Mouse (Mus musculus) heart, embryonic 14.5 days (tissue): ENCODE measurements around the gene Birc6. TPM values are rescaled to one million over a fixed set of nuclear protein-coding genes. Genes with fewer than 3 reads are reported as not detected.

ENCODE experiments used
- ATAC-seq: fragments of 200-750 bp; cut with Nextera tagmentation; 2 replicates; pipeline ENCODE4 v1.8.0; 2017; ENCODE audit warnings: low read depth, moderate TSS enrichment; ENCODE audit not compliant: insufficient number of reproducible peaks, insufficient read depth, low FRiP score
- H3K27ac ChIP-seq, 2 experiments: fragments of 200-500 bp in 1 of 2; fragments of 300-500 bp in 1 of 2; sonication (generic) in 1 of 2; replicated peaks in 1 of 2; 2 replicates each; pipeline ENCODE4 v1.5.1; 2012 to 2014; ENCODE audit warnings: low read depth in 2 of 2, low read length in 2 of 2, control low read depth in 1 of 2, mild to moderate bottlenecking in 1 of 2, mixed read lengths in 1 of 2; ENCODE audit not compliant: control insufficient read depth in 1 of 2, insufficient read depth in 1 of 2
- H3K27me3 ChIP-seq: fragments of 300-500 bp; sonication (generic); 2 replicates; pipeline ENCODE4 v1.6.1; 2014; ENCODE audit warnings: mild to moderate bottlenecking, low read length, control low read depth; ENCODE audit not compliant: control insufficient read depth, insufficient read depth
- H3K36me3 ChIP-seq: fragments of 300-500 bp; sonication (generic); 2 replicates; pipeline ENCODE4 v1.6.1; 2014; ENCODE audit warnings: mild to moderate bottlenecking, control low read depth, low read length, mixed read lengths; ENCODE audit not compliant: control insufficient read depth, insufficient read depth
- H3K4me1 ChIP-seq, 2 experiments: fragments of 200-500 bp in 1 of 2; fragments of 300-500 bp in 1 of 2; sonication (generic) in 1 of 2; 2 replicates each; pipeline ENCODE4 v1.6.1; 2012 to 2014; ENCODE audit warnings: low read length in 2 of 2, control low read depth in 1 of 2, mixed read lengths in 1 of 2; ENCODE audit not compliant: control insufficient read depth in 2 of 2, insufficient read depth in 2 of 2
- H3K4me2 ChIP-seq: fragments of 300-500 bp; sonication (generic); 2 replicates; pipeline ENCODE4 v1.6.1; 2014; ENCODE audit warnings: mild to moderate bottlenecking, low read length
- H3K4me3 ChIP-seq, 2 experiments: fragments of 200-500 bp in 1 of 2; fragments of 300-500 bp in 1 of 2; sonication (generic) in 1 of 2; 2 replicates each; pipeline ENCODE4 v1.5.1; 2012 to 2014; ENCODE audit warnings: low read length in 2 of 2, mild to moderate bottlenecking in 2 of 2, control low read depth in 1 of 2, low read depth in 1 of 2, moderate library complexity in 1 of 2; ENCODE audit not compliant: control insufficient read depth in 1 of 2, insufficient read depth in 1 of 2
- H3K9ac ChIP-seq: fragments of 300-500 bp; sonication (generic); 2 replicates; pipeline ENCODE4 v1.6.1; 2014; ENCODE audit warnings: mild to moderate bottlenecking, low read length
- H3K9me3 ChIP-seq: fragments of 300-500 bp; sonication (generic); 2 replicates; pipeline ENCODE4 v1.6.1; 2016; ENCODE audit warnings: low read length, control low read depth; ENCODE audit not compliant: control insufficient read depth
- WGBS: fragments of 180-500 bp; shearing (Covaris S2); extraction: QIAGEN DNeasy Blood & Tissue Kit; methylation state at CpG from one replicate; pipeline ENCODE4 v1.1.7; 2014; 5-methylcytosine and 5-hydroxymethylcytosine counted together
- polyA plus RNA-seq: library from polyadenylated mRNA; unstranded; fragments of >200 nt; fragmentation: Nextera tagmentation; extraction: Ambion mirVana; gene quantifications from 2 replicates; pipeline ENCODE4 v1.2.1, GENCODE M21; 2014

The Birc6 gene
- polyA plus RNA-seq, 1 experiment from 2014 or later = 75.3 TPM

- H3K4me3 ChIP-seq = no peak overlapping the region
- 77% methylated on average over 1 of the region's 1 CpGs for WGBS
- H3K9ac ChIP-seq = no peak overlapping the region
- H3K27me3 ChIP-seq = no peaks in the 10 kb centered on the region
- H3K4me2 ChIP-seq = no peak overlapping the region
- no peaks in the 10 kb centered on the region for H3K9me3 ChIP-seq
- H3K27ac ChIP-seq = no peak overlapping the region
- no peaks in the 10 kb centered on the region for H3K4me1 ChIP-seq
- peaks cover 36% of the 10 kb centered on the region for H3K36me3 ChIP-seq
- ATAC-seq = no peak
Observed at GRCm38 (mm10) chr17:74570585-74570984, 42.5 kb downstream of the Birc6 start.

DNA sequence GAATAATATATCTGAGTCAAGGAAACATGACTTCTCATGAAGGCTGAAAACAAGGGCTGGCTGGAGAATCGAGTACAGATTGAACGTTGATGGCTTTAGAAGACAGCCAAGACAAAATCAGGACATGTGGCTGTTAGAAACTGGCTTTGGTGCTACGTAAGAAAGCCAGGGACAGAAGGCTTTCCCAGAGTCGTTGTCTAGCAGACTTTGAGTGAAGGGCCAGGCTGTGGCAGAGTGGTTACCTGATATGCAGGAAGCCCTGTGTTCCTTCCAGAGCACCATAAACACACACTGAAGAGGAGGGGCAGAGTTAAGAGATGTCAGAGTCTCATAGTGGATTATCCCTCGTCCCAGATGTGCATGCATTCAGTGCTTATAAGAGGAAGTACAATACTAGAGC is 49.1 kb downstream of the Birc6 start:
- Histone ChIP-seq H3K4me1 (no peaks in the 10 kb centered on the region), H3K4me2 (no peak overlapping the region), H3K36me3 (peaks cover 42% of the 10 kb centered on the region), H3K27me3 (no peaks in the 10 kb centered on the region), H3K9ac (no peak overlapping the region), H3K4me3 (no peak overlapping the region), H3K27ac (no peak overlapping the region), H3K9me3 (no peaks in the 10 kb centered on the region)
- ATAC-seq = no peak
- WGBS = 58% methylated on average over 5 of the region's 5 CpGs

GRCm38 (mm10) chr17:74579586-74579985 is 51.5 kb downstream of the Birc6 start:
- Histone ChIP-seq H3K36me3 (peaks cover 43% of the 10 kb centered on the region), H3K4me2 (no peak overlapping the region), H3K4me3 (no peak overlapping the region), H3K9ac (no peak overlapping the region), H3K27me3 (no peaks in the 10 kb centered on the region), H3K9me3 (no peaks in the 10 kb centered on the region), H3K4me1 (0 out of 4 replicates have a peak, but pooled peaks cover 2 to 3% of the 10 kb centered on the region in 2 experiments), H3K27ac (no peak overlapping the region)
- 95% methylated on average over 7 of the region's 7 CpGs for WGBS
- no peak for ATAC-seq

GRCm38 (mm10) chr17:74580738-74581137 is 52.6 kb downstream of the Birc6 start:
- Histone ChIP-seq H3K9ac (no peak overlapping the region), H3K4me3 (no peak overlapping the region), H3K4me2 (no peak overlapping the region), H3K27me3 (no peaks in the 10 kb centered on the region), H3K4me1 (0 out of 4 replicates have a peak, but pooled peaks cover 2 to 3% of the 10 kb centered on the region in 2 experiments), H3K9me3 (no peaks in the 10 kb centered on the region), H3K27ac (no peak overlapping the region), H3K36me3 (peaks cover 38% of the 10 kb centered on the region)
- no peak for ATAC-seq
- WGBS = 81% methylated on average over 1 of the region's 1 CpGs

GRCm38 (mm10) chr17:74586768-74587167 is 58.7 kb downstream of the Birc6 start:
- peaks cover 40% of the 10 kb centered on the region for H3K36me3 ChIP-seq
- H3K4me2 ChIP-seq = no peak overlapping the region
- H3K27me3 ChIP-seq = no peaks in the 10 kb centered on the region
- 96% methylated on average over 3 of the region's 3 CpGs for WGBS
- H3K4me3 ChIP-seq = no peak overlapping the region
- ATAC-seq = no peak
- H3K9ac ChIP-seq = no peak overlapping the region
- H3K27ac ChIP-seq = no peak overlapping the region
- H3K4me1 ChIP-seq = 0 out of 4 replicates have a peak, but pooled peaks cover 2 to 3% of the 10 kb centered on the region in 2 experiments
- no peaks in the 10 kb centered on the region for H3K9me3 ChIP-seq

- WGBS = 96% methylated on average over 9 of the region's 9 CpGs
- no peak for ATAC-seq
- no peak overlapping the region for H3K4me2 ChIP-seq
- no peaks in the 10 kb centered on the region for H3K9me3 ChIP-seq
- H3K27ac ChIP-seq = no peak overlapping the region
- H3K27me3 ChIP-seq = no peaks in the 10 kb centered on the region
- H3K4me1 ChIP-seq = no peaks in the 10 kb centered on the region
- no peak overlapping the region for H3K4me3 ChIP-seq
- peaks cover 80% of the 10 kb centered on the region for H3K36me3 ChIP-seq
- H3K9ac ChIP-seq = no peak overlapping the region
Observed at GRCm38 (mm10) chr17:74598908-74599307, 70.8 kb downstream of the Birc6 start.

DNA sequence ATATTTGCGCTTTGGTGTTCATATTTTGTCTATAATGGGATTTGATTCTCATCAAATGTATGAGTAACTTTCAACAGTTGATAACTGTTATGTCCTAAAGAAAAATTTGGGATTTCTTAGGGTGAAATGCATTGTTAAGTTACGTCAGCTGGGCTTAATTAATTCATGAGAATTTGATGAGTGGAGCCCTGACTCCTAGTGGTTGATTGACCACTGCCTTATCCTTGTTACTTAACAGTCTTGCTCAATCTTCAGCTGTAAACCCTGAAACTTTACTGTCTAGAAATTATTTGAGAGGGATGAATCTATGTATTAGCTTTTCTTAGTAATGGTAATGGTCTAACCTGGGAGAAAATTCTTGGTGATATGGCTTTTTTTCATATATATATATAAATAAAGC is 71.3 kb downstream of the Birc6 start:
- Histone ChIP-seq H3K4me1 (no peaks in the 10 kb centered on the region), H3K4me2 (no peak overlapping the region), H3K9me3 (no peaks in the 10 kb centered on the region), H3K27ac (no peak overlapping the region), H3K4me3 (no peak overlapping the region), H3K9ac (no peak overlapping the region), H3K36me3 (peaks cover 80% of the 10 kb centered on the region), H3K27me3 (no peaks in the 10 kb centered on the region)
- 91% methylated on average over 2 of the region's 2 CpGs for WGBS
- no peak for ATAC-seq

GRCm38 (mm10) chr17:74601201-74601600 is 73.1 kb downstream of the Birc6 start:
- H3K4me2 ChIP-seq = no peak overlapping the region
- H3K36me3 ChIP-seq = peaks cover 79% of the 10 kb centered on the region
- H3K4me3 ChIP-seq = no peak overlapping the region
- H3K4me1 ChIP-seq = no peaks in the 10 kb centered on the region
- H3K9me3 ChIP-seq = no peaks in the 10 kb centered on the region
- WGBS = 68% methylated on average over 1 of the region's 1 CpGs
- no peak overlapping the region for H3K9ac ChIP-seq
- ATAC-seq = no peak
- no peaks in the 10 kb centered on the region for H3K27me3 ChIP-seq
- H3K27ac ChIP-seq = no peak overlapping the region
